Mouse (Mus musculus) embryonic facial prominence, embryonic 12.5 days (tissue): ENCODE data around the gene Zfp992. TPM values are rescaled to one million over a fixed set of nuclear protein-coding genes. Genes with fewer than 3 reads are reported as not detected.
"Not testable (repeated sequence)": the region's sequence is repeated elsewhere in the genome, so short reads cannot be mapped to it uniquely, and the experiment has no call there.

Source experiments
- ATAC-seq: fragments of 200-750 bp; cut with Nextera tagmentation; 2 replicates; pipeline ENCODE4 v1.8.0; 2017; ENCODE audit not compliant: insufficient number of reproducible peaks, insufficient read depth, low FRiP score, low TSS enrichment
- H3K27ac ChIP-seq: fragments of 300-500 bp; sonication (generic); 2 replicates; pipeline ENCODE4 v1.5.1; 2016; ENCODE audit warnings: mild to moderate bottlenecking
- H3K27me3 ChIP-seq: fragments of 300-500 bp; sonication (generic); 2 replicates; pipeline ENCODE4 v1.6.1; 2016; ENCODE audit warnings: mild to moderate bottlenecking, moderate library complexity
- H3K36me3 ChIP-seq: fragments of 300-500 bp; sonication (generic); 2 replicates; pipeline ENCODE4 v1.6.1; 2016; ENCODE audit warnings: mild to moderate bottlenecking
- H3K4me1 ChIP-seq: fragments of 300-500 bp; sonication (generic); 2 replicates; pipeline ENCODE4 v1.6.1; 2016
- H3K4me2 ChIP-seq: fragments of 300-500 bp; sonication (generic); replicated peaks from 2 replicates; pipeline ENCODE4 v1.6.1; 2016; ENCODE audit warnings: mild to moderate bottlenecking, moderate library complexity
- H3K4me3 ChIP-seq: fragments of 300-500 bp; sonication (generic); 2 replicates; pipeline ENCODE4 v1.5.1; 2016; ENCODE audit warnings: mild to moderate bottlenecking
- H3K9ac ChIP-seq: fragments of 300-500 bp; sonication (generic); 2 replicates; pipeline ENCODE4 v1.6.1; 2016; ENCODE audit warnings: mild to moderate bottlenecking, moderate library complexity
- H3K9me3 ChIP-seq: fragments of 300-500 bp; sonication (generic); 2 replicates; pipeline ENCODE4 v1.6.1; 2016; ENCODE audit warnings: mild to moderate bottlenecking, moderate library complexity
- WGBS: fragments of 180-500 bp; shearing (Covaris S2); methylation state at CpG from one replicate; pipeline ENCODE4 v1.1.7; 2016; 5-methylcytosine and 5-hydroxymethylcytosine counted together
- polyA plus RNA-seq: library from polyadenylated mRNA; unstranded; fragments of >200 nt; fragmentation: Nextera tagmentation; extraction: Ambion mirVana; gene quantifications from 2 replicates; pipeline ENCODE4 v1.2.1, GENCODE M21; 2016

Zfp992 gene
- polyA plus RNA-seq, result 2.9 and 4.5 TPM in 2 replicates

DNA sequence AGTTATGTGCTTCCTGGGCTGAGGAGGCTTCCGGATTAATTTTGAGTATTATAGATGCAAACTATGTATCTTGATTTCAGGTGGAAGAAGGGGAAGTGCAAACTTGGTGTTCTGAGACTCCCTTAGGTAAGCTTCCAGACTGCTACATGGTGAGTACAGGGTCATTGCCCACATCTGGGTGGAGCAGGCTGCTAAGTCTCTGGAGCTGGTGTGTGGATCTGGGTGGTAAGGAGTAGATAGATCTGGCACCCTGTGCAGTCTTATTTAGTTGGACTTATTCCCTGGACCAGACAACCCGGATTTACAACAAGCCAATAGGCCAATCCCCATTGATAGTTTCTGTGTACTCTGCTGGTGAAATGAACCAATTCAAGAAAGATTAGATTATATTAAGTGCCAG lies at the start of gene Zfp992:
Gene Zfp992, plus strand, starts transcription at position 74 of the 400 bp plus-strand sequence.
- not testable (repeated sequence) for H3K4me2 ChIP-seq, H3K9ac ChIP-seq, H3K27ac ChIP-seq, H3K27me3 ChIP-seq, H3K36me3 ChIP-seq, H3K4me3 ChIP-seq, ATAC-seq, H3K4me1 ChIP-seq
- 90% methylated on average over 2 of the region's 2 CpGs for WGBS
- peaks cover 46% of the 10 kb centered on the region for H3K9me3 ChIP-seq

DNA sequence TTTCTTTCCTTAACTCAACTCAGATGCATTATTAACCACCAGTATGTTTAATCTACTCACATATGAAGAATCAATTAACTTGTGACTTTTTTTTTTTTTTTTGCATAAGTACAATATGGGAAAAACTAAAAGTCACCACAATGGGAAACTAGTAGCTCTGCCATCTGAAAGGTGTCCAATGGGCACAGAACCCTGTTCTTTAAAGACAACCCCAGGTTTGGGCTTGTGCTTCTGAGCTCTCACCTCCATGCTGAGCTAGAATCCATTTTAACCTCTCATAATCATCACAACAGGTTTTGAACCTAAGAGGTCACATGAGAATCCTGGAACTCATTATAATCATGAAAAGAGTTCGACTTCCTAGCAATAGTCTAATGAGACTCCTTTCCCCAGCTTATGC lies 19.4 kb upstream of the Zfp992 start:
- not testable (repeated sequence) for H3K4me1 ChIP-seq
- 0% methylated on average over 1 of the region's 1 CpGs for WGBS

DNA sequence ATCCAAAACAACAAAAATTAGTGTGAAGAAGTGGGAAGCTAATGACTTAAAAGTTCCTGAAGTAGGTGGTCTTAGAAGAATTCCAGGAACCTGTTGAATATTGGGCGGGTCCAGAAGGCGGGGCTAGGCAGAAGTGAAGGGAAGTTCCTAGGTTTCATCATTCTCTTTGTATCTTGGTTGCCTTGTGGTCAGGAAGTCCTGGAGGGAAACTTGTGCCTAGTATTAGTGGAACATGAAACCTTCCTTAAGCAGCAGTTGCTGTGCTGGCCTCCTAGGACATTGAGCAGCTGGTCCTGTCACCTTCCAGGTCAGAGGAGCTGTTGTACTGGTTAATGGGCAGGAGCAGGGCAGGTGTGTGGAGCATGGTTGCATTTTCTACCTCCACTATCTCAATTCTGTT lies 17.9 kb upstream of the Zfp992 start:
- H3K9ac ChIP-seq, H3K4me2 ChIP-seq, H3K4me3 ChIP-seq, H3K27ac ChIP-seq, H3K4me1 ChIP-seq, ATAC-seq, H3K36me3 ChIP-seq, H3K27me3 ChIP-seq: not testable (repeated sequence)
- H3K9me3 ChIP-seq, result peaks cover 13% of the 10 kb centered on the region
- WGBS, result 69% methylated on average over 2 of the region's 2 CpGs

More for the DNA sequence above, 19.4 kb upstream of the Zfp992 start:
- H3K9me3 ChIP-seq, result peaks cover 13% of the 10 kb centered on the region
- H3K27me3 ChIP-seq, H3K27ac ChIP-seq, H3K4me2 ChIP-seq, H3K4me3 ChIP-seq, H3K36me3 ChIP-seq, H3K9ac ChIP-seq, ATAC-seq: not testable (repeated sequence)

DNA sequence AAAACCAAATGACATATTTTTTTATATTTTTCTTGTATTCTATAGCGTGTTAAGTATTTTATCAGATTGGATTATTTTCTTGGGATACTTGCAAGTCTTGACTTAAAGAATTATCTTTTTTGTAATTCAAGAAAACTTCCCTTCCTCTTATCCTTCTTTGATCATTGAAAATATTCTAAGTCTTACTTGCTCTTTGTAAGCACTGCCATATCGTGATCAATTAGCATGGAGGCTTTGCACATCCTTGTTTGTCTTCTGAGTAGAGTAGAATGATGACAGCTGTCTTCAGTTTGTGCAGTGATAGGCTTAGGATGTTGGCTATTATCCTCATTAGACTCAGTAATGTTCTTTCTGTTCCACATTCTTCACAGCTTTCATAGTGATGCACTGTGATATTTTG lies 13.3 kb upstream of the Zfp992 start:
- H3K9me3 ChIP-seq, result peaks cover 17% of the 10 kb centered on the region
- not testable (repeated sequence) for H3K9ac ChIP-seq, H3K27ac ChIP-seq, H3K4me3 ChIP-seq, H3K4me2 ChIP-seq, ATAC-seq, H3K4me1 ChIP-seq, H3K36me3 ChIP-seq, H3K27me3 ChIP-seq
- 85% methylated on average over 2 of the region's 2 CpGs for WGBS

DNA sequence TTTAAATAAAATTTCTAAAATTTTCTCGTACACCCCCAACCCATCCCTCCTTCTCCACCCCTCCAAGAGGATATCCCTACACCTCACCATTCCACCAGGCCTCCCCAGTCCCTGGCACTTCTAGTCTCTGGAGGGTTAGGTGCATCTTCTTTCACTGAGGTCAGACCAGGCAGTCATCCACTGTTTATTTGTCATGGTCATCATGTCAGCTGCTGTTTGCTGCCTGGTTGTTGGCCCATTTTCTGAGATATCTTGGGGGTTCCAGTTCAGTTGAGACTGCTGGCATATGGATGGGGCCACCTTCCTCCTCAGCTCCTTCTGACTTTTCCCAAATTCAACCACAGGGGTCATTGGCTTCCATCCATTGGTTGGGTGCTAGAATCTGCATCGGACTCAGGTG lies 11.6 kb upstream of the Zfp992 start:
- peaks cover 15% of the 10 kb centered on the region for H3K9me3 ChIP-seq
- not testable (repeated sequence) for H3K4me2 ChIP-seq, ATAC-seq, H3K9ac ChIP-seq, H3K27me3 ChIP-seq, H3K4me3 ChIP-seq, H3K27ac ChIP-seq, H3K4me1 ChIP-seq, H3K36me3 ChIP-seq
- WGBS, result 90% methylated on average over 1 of the region's 2 CpGs

DNA sequence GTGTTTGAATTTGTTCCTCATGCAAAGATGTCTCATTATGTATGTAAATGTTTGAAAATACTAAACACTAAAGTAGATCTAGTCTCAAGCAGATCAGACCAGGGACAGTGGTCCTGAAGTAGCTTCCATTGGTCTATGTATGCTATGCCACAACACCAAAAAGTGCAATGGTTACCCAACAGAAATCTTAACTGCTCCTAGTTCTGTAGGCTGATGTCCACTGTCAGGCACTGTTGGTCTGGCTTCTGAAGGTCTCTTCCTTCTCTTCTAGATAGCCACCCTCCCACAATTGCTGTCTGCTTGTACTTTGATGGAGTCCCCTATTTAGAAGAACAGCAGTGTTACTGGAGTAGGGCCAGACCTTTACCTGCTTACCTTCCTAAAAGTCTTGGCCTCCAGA lies 4.5 kb upstream of the Zfp992 start:
- not testable (repeated sequence) for H3K9ac ChIP-seq, H3K27ac ChIP-seq, H3K4me2 ChIP-seq, H3K27me3 ChIP-seq, H3K4me1 ChIP-seq, H3K36me3 ChIP-seq, ATAC-seq, H3K4me3 ChIP-seq
- H3K9me3 ChIP-seq, result peaks cover 40% of the 10 kb centered on the region

DNA sequence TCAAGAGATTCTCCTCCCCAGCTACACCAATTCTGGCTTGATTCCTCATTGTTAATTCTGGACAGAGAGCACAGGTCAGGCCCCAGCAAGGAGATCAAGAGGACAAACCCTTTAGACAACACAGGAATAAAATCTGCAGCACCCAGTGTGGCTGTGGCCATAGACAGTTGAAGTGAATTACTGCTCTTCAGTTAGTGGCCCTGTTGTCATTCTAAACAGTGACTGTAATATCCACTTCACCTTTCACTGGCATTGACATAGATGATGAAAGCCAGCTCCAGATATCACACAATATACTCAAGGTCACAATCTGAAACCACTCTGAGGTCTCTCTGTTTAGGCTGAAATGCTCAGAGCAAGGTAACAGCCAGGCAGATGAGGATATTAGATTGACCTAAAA lies 3.7 kb upstream of the Zfp992 start:
- not testable (repeated sequence) for H3K27ac ChIP-seq, H3K4me1 ChIP-seq, H3K9ac ChIP-seq, H3K36me3 ChIP-seq, H3K27me3 ChIP-seq, H3K4me2 ChIP-seq, ATAC-seq, H3K4me3 ChIP-seq
- peaks cover 41% of the 10 kb centered on the region for H3K9me3 ChIP-seq

DNA sequence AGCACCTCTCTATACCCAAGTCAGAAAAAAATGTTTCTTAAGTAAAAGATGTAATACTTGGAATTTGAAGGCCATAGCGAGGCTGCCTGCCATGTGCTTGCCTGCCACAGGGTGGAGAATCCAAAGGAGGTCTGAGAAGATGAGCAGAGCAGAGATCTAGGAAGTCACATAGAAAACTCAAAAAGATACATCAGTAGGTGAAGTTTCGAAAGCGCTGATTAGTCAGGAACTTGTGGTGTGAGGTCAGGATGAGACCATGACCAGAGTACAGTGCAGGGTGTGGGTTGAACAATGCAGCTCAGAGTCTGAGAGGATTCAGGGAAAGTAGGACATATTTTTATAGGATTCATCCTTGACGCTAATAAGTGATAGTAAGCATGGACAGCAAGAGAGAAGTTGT lies 2.7 kb upstream of the Zfp992 start:
- H3K36me3 ChIP-seq, H3K27me3 ChIP-seq, H3K4me1 ChIP-seq, H3K4me3 ChIP-seq, H3K4me2 ChIP-seq, ATAC-seq, H3K9ac ChIP-seq, H3K27ac ChIP-seq: not testable (repeated sequence)
- WGBS, result 82% methylated on average over 4 of the region's 4 CpGs
- peaks cover 45% of the 10 kb centered on the region for H3K9me3 ChIP-seq

DNA sequence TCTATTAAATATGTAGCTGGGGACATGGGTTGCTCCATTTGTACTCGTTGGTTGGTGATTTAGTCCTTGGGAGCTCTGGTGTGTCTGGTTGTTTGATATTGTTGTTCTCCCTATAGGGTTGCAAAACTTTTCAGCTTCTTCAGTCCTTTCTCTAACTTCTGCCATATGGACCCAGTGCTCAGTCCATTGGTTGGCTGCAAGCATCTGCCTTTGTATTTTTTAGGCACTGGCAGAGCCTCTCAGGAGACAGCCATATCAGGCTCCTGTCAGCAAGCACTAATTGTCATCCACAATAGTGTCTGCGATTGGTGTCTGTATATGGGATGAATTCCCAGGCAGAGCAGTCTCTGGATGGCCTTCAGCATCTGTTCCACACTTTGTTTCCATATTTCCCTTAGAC lies 1.8 kb upstream of the Zfp992 start:
- not testable (repeated sequence) for H3K4me2 ChIP-seq, H3K4me1 ChIP-seq, H3K4me3 ChIP-seq, ATAC-seq, H3K9ac ChIP-seq, H3K27ac ChIP-seq, H3K36me3 ChIP-seq, H3K27me3 ChIP-seq
- 90% methylated on average over 2 of the region's 2 CpGs for WGBS
- peaks cover 42% of the 10 kb centered on the region for H3K9me3 ChIP-seq

DNA sequence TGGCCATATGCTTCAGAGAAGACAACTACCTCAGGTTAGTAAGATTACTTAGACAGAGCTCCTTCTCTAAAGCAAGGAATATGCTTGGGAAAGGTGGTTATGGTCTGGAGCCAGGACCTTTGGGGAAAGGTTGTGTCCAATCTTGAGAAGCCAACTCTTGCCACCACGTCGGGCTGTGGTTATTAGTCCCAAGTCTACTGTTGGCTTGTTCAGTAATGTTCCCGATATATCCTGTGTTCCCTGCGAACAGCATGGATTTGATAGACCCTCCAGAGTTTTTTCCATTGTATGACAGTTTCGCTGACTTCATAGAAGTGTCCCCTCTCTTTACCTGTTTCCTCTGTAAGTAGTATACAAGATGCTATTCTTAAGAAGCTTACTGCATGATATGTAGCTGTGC lies 888 bp downstream of the Zfp992 start:
- H3K9ac ChIP-seq, H3K4me2 ChIP-seq, H3K4me1 ChIP-seq, H3K36me3 ChIP-seq, H3K27ac ChIP-seq, H3K27me3 ChIP-seq, H3K4me3 ChIP-seq, ATAC-seq: not testable (repeated sequence)
- H3K9me3 ChIP-seq, result peaks cover 48% of the 10 kb centered on the region
- 87% methylated on average over 5 of the region's 5 CpGs for WGBS

DNA sequence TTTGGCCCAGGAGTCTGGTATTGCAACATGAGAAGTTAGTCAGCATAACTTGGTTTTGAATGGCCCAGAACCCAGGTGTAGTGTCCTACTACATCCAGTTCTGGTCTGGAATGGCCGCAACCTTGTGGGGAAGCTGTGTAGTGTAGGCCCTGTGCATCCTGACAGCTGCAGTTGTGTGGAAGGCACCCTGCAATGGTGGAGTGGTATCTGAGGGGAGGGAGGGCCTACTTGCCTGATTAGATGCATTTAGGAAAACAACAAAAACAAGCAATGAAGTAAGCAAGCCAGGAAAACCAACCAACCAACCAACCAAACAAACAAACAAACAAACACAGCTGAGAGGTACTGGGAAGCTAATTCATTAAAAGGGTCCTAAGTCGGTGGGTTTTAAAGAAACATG lies 3.8 kb downstream of the Zfp992 start:
- H3K9ac ChIP-seq, ATAC-seq, H3K4me1 ChIP-seq, H3K27ac ChIP-seq, H3K4me3 ChIP-seq, H3K27me3 ChIP-seq, H3K36me3 ChIP-seq, H3K4me2 ChIP-seq: not testable (repeated sequence)
- peaks cover 56% of the 10 kb centered on the region for H3K9me3 ChIP-seq
- 89% methylated on average over 2 of the region's 2 CpGs for WGBS

DNA sequence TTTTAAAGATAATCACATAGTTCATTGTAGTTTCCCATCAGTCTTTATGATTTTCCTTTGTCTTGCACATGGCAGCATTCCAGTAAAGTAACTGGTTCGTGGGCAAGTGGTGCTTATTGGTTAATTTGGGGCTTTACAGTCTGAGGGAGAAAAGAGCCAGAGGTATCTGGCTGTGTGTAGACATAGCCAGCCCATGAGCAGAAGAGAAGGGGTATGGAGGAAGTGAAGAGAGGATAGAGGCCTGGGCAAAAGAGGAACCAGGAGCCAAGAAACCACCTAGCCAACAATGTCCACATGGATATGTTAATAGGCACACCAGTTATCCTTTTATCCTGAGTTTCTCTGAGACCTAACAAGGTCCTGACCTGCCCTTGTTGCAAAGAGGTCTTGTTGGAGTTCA lies 5.3 kb downstream of the Zfp992 start:
- 71% methylated on average over 1 of the region's 1 CpGs for WGBS
- not testable (repeated sequence) for H3K9ac ChIP-seq, H3K27ac ChIP-seq, H3K4me3 ChIP-seq, H3K27me3 ChIP-seq, H3K4me2 ChIP-seq, H3K36me3 ChIP-seq, H3K4me1 ChIP-seq, ATAC-seq
- peaks cover 56% of the 10 kb centered on the region for H3K9me3 ChIP-seq

DNA sequence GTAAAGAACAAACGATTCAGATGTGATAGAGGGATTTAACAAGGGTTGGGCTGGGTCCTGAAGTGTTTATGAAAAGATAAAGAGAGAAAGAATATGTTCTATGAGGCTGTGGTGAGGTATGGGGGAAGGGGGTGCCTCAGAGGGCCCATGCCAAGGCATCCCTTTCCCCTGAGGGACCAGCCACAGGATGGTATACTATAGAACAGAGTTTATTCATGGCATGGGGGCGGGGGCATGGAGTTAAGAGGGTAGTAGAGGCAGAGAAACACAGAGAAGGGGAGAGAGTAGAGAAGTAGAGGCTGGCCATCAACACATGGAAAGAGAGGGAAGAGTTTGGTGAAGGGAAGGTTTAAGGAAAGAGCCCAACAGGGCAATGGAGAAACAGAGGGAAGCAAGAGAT lies 6.1 kb downstream of the Zfp992 start:
- no peak overlapping the region for H3K4me3 ChIP-seq
- no peak overlapping the region for H3K4me2 ChIP-seq
- 49% methylated on average over 2 of the region's 2 CpGs for WGBS
- H3K36me3 ChIP-seq, result 0 out of 2 replicates have a peak, but pooled peaks cover 3% of the 10 kb centered on the region
- peak; percentile 6 for ATAC-seq
- H3K4me1 ChIP-seq, result no peaks in the 10 kb centered on the region
- no peaks in the 10 kb centered on the region for H3K27me3 ChIP-seq
- peaks cover 60% of the 10 kb centered on the region for H3K9me3 ChIP-seq
- H3K27ac ChIP-seq, result no peak overlapping the region
- H3K9ac ChIP-seq, result no peak overlapping the region
